Mouse (Mus musculus) olfactory bulb, adult 2 months (tissue): Measurements from ENCODE around the gene Erlin1.

Experiments used
- CTCF ChIP-seq: fragments of 200-500 bp; IDR thresholded peaks from 2 replicates; pipeline ENCODE4 v1.5.1; 2012; ENCODE audit warnings: low read depth, mild to moderate bottlenecking, low read length, moderate library complexity; ENCODE audit not compliant: insufficient read depth
- POLR2A ChIP-seq: fragments of 200-500 bp; IDR thresholded peaks from 2 replicates; pipeline ENCODE4 v1.6.1; 2012; ENCODE audit warnings: mild to moderate bottlenecking, low read depth, low read length, moderate library complexity; ENCODE audit not compliant: insufficient read depth

- TF ChIP-seq CTCF (no peak), POLR2A (no peak)
Measured at GRCm38 (mm10) chr19:44008784-44009183, 60.8 kb downstream of the Erlin1 start.
